Mouse (Mus musculus) left cerebral cortex, postnatal 4 days (tissue): ENCODE measurements around the gene Celf3. TPM values are rescaled to one million over a fixed set of nuclear protein-coding genes. Genes with fewer than 3 reads are reported as not detected.

Experiments used
- DNase-seq: peaks from one replicate; pipeline ENCODE4 v3.0.0-alpha.2; 2022
- intact Hi-C: fragments of 180-260 bp; cut with DNase I; formaldehyde crosslinking; loops from one replicate; pipeline ENCODE4 v1.15.1; 2025
- total RNA-seq, 2 experiments: library from RNA; stranded (reverse); gene quantifications; 2 replicates each; pipeline ENCODE4 v1.2.3; 2021

Celf3 gene
- 100 to 1,000 TPM; 243 to 274 TPM for total RNA-seq

- DNase-seq, result peak; percentile 79
- intact Hi-C loops, result no loop called here
These were observed at the start of gene Celf3 for GRCm38 (mm10) chr3:94477981-94478422. Gene Celf3 (plus strand): TSS chr3:94478295.

DNA sequence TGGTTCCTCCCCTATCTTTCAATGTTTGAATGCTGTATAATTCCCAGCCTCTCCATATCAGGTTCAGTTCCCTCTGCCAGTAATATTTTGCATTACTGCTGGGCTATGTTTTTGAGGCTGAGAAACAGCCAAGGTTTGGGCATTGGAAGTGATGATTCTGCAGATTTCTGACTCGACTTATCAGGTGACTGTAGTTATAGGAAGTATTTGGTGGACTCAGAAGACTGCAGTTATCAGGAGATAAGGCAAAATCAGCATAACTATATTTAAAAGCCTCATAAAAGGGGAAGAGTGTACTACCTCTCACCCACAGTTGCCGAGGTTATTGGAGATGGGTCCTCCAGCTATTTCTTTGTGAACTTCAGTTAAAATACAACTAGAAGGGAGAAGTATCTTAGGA, 47.1 kb upstream of the Celf3 start:
- no peak for DNase-seq
- intact Hi-C loops, result no loop called here

DNA sequence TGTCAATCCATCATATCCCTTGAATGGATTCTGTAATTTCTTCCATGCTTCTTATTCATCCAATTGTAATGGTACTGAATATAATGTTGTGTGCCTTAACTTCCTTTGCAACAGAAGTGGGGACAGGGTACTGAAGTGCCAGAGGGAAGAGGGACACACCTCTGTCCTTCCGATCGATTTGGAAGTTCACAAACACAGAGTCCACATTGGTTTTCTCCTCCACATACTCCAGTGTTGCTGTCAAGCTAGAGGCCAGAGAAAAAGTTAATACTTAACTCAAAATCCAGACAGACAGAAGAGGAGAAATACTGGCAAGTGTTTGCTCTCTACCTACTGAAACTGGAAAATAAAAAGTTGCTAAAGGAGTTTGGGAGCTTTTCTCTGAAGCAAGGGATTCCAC, 43.8 kb upstream of the Celf3 start:
- DNase-seq, result no peak
- intact Hi-C loops, result loop anchor here (1.0 kb wide), 1 partner anchor 38 kb away; no protein-coding TSS in a partner anchor

GRCm38 (mm10) chr3:94436420-94436819, 41.7 kb upstream of the Celf3 start:
- DNase-seq, result no peak
- intact Hi-C loops, result no loop called here

GRCm38 (mm10) chr3:94441182-94441581, 36.9 kb upstream of the Celf3 start:
- DNase-seq, result no peak
- intact Hi-C loops, result loop anchor here (10.0 kb wide), 1 partner anchor 76 kb away; the partner anchor contains the start of gene C2cd4d

- intact Hi-C loops, result loop anchor here (10.0 kb wide), 1 partner anchor 78 kb away; the partner anchor contains the start of gene C2cd4d
- peak; percentile 98 for DNase-seq
These were observed 35.0 kb upstream of the Celf3 start, which contains the start of gene Mrpl9 for GRCm38 (mm10) chr3:94442951-94443596. Gene Mrpl9 (plus strand): TSS chr3:94443318.

- DNase-seq, result no peak
- intact Hi-C loops, result loop anchor here (10.0 kb wide), 1 partner anchor 79 kb away; the partner anchor contains the start of gene C2cd4d
These were observed 34.5 kb upstream of the Celf3 start, which contains the start of gene Oaz3 for GRCm38 (mm10) chr3:94443597-94443964. Gene Oaz3 (minus strand): TSS chr3:94443915.

- DNase-seq, result no peak
- intact Hi-C loops, result loop anchor here (10.0 kb wide), 1 partner anchor 85 kb away; the partner anchor contains the start of gene C2cd4d
These were observed 28.7 kb upstream of the Celf3 start for GRCm38 (mm10) chr3:94449377-94449776.

DNA sequence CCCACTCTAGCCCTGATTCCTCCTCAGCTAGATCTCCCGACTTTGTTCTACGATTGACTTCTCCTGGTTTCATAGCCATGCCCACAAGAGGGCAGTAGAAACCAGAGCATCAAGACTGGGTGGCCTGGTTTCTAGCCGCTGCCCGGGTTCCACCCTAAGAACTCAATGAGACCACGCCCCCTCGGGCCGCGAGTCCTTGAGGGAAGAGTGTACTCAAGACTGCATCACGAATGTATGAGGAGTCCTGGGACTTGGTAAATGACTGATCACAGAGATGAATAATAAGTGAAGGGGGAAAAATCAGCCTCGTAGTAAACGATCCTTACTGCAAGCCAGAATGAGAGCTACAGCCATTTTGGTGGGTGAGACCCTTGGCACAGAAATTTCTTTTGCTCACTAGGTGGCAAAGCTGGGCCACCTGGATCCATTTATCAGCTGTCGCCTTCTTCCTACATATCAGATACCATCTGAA, 21.5 kb upstream of the Celf3 start:
- intact Hi-C loops, result loop anchor here (5.0 kb wide), 2 partner anchors 46 to 126 kb away; partner anchors contain the start of gene Snx27
- DNase-seq, result peak; percentile 89

DNA sequence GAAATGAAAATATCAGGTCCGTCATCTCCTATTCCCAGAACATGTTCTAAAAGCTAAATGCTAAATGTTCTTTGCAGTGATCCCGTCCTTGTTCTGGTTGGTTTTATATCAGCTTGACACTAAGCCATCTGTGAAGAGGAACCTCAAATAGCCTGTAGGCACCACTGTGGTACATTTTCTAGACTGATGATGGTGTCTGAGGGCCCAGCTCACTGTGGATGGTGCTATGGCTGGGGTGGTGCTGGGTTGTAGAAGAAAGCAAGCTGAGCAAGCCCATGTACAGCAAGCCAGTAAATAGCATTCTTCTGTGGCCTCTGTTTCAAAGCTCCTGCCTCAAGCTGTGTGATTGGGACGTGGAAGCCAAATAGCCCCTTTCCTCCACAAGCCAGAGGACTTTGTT, 21.0 kb upstream of the Celf3 start:
- intact Hi-C loops, result loop anchor here (5.0 kb wide), 2 partner anchors 45 to 125 kb away; partner anchors contain the start of gene Snx27
- no peak for DNase-seq

DNA sequence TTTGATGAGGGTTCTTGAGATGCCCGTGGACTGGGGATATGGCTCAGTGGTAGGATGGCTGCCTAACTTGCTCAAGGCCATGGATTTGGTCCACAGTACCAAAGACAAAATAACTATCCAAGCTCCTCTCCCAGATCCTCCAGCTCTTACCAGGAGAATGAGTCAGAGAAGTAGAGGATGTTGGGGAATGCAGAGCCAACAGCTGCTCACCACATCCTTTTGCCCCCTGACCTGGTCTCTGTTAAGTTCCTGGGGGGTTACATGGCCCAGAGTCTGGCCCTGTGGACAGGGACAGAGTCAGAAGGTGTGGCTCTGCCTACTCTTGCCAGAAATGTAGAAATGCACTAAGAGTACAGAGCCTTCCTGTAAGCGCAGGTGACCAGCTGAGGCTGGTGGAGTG, 18.3 kb upstream of the Celf3 start:
- intact Hi-C loops, result loop anchor here (5.0 kb wide), 2 partner anchors 42 to 122 kb away; partner anchors contain the start of gene Snx27
- DNase-seq, result no peak

GRCm38 (mm10) chr3:94463926-94464578, 14.0 kb upstream of the Celf3 start:
- intact Hi-C loops, result no loop called here

DNA sequence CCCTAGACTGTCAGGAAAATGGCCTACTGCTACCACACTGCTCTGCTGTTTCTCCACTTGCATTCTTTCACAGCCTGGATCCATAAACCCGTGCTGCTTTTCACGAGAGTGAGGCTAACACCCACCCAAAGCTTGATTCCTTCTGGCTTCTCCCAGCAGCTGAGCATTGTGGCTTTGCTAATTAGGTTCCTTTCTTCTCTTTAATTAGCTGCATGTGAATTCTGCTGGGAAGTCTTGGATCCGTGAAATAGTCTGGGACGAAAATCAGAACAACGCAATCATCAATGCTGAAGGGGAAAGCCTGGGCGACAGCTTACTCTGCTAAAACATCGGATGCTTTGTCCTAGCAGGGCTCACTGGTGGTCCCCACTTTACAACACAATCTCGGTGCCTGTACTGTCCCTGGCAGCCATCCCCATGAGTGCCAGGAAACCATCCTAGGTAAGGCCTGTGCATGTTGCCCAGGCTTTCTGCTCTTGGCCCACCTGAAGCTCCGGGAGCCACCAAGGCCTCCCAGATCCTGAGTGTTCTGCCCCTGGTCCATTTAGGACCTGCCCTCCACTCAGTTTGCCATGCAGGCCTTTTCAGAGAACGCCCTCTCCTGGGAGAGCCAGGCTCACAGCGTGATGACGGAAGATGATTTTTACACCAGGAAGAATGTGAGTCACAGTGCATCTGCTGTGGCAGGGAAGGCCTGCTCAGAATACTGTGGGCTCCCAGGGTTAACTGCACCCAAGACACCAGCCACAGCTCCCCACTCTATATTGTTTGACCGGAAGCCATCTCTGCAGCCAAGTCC, 12.3 kb upstream of the Celf3 start:
- no peak for DNase-seq
- intact Hi-C loops, result no loop called here

More at GRCm38 (mm10) chr3:94463926-94464578, 14.0 kb upstream of the Celf3 start:
- DNase-seq, result no peak

- no peak for DNase-seq
These were observed 9.2 kb upstream of the Celf3 start for GRCm38 (mm10) chr3:94468931-94469330.

DNA sequence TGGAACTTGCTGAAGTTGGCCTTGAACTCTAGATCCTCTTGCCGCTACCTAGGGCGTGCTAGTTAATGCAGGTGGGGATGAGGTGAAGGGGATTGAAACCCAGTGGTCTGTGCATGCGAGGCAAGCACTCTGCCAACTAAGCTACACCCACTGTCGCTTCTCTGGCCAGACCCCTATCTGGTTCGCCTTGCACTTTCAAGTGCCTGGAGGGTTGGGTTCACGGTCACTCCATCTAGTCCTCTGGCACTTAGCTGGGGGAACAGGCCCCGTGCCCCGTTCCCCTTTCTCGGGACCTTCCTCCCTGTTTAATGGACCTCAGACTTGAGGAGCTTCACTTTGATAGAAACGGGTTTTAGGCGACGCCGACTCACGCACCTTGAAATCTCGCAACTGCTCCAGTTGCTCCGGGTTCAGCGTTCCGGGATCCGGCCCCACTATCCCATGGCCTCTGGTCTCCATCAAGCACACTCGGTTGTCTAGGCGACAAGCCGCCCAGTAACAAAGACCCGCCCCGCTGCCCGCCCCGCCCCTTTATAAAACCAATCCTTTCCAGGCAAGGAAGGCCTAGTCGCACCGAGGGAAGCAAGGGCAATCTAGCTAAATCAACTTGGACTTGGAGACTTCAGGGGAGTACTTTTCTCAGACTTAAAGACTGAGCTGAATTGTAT, 5.5 kb upstream of the Celf3 start:
- peak; percentile 49 for DNase-seq

More at GRCm38 (mm10) chr3:94468931-94469330, 9.2 kb upstream of the Celf3 start:
- intact Hi-C loops, result no loop called here

DNA sequence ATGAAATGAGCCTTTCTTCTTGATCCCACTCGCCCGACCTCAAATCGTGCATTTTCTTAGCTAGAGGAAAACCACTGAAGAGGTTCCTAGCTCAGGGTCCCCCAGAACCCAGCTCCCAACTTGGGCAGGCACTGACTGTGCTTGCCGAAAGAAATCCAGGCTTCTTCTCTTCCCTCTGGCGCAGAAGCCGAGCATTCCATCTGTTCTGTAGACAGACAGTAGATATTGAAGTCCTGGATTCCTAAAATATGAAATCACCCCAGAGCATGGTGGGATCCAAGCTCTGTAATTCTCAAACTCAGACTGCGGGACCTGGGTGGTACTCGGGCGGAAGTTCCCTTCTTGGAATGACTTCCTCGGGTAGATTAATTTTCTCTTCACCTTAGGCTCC, 5.0 kb upstream of the Celf3 start:
- DNase-seq, result no peak
- intact Hi-C loops, result no loop called here

More for the DNA sequence above, 5.5 kb upstream of the Celf3 start:
- intact Hi-C loops, result no loop called here

GRCm38 (mm10) chr3:94473567-94474232, 4.4 kb upstream of the Celf3 start:
- no peak for DNase-seq
- intact Hi-C loops, result no loop called here

GRCm38 (mm10) chr3:94476301-94477035, 1.6 kb upstream of the Celf3 start:
- intact Hi-C loops, result no loop called here

GRCm38 (mm10) chr3:94477444-94477843, 651 bp upstream of the Celf3 start:
- intact Hi-C loops, result no loop called here
- no peak for DNase-seq

More at GRCm38 (mm10) chr3:94476301-94477035, 1.6 kb upstream of the Celf3 start:
- DNase-seq, result no peak
